Mouse (Mus musculus) frontal cortex, adult (tissue): ENCODE data around the gene Pim3.

Experiments
- ATAC-seq: cut with Nextera tagmentation; 2 replicates; pipeline ENCODE4 v1.9.2; 2017; ENCODE audit warnings: mild to moderate bottlenecking, moderate library complexity, mixed read lengths; ENCODE audit not compliant: low TSS enrichment

Gene Pim3

DNA sequence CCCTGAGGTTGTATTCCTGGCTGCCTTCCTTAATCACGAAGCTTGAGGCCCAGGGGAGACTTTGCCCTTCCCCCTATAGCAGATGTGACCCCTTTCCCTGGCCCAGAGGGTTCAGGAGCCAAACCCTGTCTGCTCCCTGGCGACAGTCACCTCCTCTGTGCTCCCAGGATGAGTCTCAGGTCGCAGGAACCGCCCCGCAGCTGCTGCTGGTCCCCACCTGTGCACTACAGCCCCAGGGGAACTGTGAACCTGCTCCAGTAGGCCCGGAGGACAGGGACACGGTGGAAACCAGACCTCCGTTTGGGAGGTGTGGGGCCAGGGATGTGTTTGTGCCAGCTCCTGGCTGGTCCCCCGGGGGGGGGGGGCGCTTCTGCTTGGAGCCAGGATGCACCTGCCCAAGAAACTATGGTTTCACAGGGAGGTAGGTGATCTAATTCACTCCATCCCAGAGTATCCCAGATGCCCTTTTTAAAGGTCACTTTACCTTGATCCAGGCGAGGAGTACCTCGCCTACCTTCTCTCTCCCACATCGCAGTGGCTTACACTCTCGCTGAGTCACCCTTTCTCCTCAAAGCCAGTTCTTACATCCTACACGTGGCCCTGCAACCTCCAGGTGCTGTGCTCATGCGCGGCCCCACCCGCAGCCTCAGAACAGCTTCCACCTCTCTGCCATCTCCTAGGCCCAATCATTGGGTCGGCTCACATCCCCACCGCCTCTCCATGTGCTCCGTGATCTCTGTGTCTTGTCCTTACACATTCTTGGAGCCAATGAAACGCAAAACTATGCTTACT, 19.5 kb downstream of the Pim3 start:
- ATAC-seq = no peak

DNA sequence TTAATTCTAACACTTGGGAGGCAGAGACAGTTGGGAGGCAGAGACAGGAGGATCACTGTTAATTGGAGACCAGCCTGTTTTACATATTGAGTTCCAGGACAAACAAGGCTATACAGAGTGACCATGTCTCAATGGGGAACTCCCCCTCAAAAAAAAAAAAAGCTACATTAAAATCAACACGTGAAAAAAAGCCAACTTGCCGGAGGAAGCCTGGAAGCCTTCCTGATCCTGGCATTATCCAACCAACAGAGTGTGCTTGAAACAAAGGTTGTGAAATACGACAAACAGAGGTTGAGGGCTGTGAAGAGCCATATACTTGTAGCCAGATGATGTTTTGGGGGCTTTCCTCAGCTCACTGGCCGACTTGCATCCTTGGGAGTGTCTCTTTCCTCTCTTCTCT, 20.9 kb downstream of the Pim3 start:
- no peak for ATAC-seq

DNA sequence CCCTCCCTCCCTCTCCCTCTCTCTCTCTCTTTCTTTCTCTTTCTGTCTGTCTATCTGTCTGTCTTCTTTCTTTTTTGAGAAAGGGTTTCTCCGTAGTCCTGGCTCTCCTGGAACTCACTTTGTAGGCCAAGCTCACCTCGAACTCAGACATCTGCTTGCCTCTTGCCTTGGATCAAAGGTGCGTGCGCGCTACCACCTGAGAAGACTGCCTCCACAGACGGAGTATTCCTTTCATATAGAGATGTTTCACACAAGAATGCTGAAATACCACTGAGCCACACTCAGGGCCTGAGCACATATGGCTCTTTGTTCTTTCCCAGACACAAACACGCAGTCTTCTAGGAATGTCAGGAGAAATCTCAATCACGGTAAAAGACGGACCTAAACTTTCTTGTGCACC, 21.4 kb downstream of the Pim3 start:
- no peak for ATAC-seq

DNA sequence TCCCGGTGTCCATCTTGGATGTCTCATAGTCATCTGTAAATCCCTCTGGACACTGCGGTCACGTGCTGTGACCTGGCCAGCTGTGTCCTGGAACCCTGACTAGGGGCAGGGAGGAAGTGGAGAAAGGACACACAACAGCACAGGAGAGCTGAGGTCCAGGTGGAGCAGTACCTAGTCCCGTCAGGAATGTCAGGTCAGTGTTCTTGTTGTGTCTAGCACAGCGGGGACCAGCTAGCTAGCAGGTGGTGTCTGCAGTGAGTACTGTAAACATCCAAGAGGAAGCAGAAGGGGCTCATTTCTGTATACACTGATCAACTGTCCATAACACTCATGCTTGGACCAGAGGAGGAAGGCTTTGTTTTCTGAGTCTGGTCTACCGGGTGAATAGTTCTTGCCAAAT, 23.4 kb downstream of the Pim3 start:
- no peak for ATAC-seq

DNA sequence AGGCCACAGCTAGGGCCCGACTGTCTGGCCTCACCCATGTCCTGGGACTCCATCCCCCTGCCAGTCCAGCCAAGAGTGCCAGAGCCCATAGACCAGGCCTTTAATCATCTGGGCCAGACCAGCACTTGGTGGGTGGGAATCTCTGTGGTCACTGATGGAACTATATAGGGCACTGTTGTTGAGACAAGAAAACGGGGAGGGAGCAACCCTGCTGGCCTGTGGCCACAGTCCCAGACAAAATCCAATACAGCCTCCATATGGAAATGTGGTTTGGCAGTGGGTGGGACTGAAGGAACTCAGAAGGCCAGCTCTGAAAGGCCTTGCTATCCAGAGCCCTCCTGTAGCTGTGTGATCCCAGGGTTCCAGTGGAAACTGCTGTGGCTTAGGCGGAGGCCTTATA, 27.0 kb downstream of the Pim3 start:
- no peak for ATAC-seq

DNA sequence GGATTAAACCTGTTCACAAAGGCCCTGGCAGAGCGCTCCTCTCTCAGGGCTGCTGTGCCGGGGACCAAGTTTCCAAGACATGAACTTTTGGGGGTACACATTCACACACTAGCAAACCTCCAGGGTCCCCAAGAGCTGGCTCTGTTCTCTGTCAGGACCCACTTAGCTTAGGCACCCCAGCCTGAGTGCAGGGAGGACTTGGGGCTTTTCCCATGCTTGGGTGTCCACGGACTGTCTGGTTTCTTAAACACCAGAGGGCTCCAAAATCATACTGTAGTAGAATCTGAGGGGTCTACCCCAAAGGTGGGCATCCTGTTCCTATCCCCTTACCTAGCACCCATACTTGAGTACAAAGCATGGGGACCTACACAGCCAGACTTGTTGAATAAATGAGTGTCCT, 28.0 kb downstream of the Pim3 start:
- ATAC-seq = no peak

DNA sequence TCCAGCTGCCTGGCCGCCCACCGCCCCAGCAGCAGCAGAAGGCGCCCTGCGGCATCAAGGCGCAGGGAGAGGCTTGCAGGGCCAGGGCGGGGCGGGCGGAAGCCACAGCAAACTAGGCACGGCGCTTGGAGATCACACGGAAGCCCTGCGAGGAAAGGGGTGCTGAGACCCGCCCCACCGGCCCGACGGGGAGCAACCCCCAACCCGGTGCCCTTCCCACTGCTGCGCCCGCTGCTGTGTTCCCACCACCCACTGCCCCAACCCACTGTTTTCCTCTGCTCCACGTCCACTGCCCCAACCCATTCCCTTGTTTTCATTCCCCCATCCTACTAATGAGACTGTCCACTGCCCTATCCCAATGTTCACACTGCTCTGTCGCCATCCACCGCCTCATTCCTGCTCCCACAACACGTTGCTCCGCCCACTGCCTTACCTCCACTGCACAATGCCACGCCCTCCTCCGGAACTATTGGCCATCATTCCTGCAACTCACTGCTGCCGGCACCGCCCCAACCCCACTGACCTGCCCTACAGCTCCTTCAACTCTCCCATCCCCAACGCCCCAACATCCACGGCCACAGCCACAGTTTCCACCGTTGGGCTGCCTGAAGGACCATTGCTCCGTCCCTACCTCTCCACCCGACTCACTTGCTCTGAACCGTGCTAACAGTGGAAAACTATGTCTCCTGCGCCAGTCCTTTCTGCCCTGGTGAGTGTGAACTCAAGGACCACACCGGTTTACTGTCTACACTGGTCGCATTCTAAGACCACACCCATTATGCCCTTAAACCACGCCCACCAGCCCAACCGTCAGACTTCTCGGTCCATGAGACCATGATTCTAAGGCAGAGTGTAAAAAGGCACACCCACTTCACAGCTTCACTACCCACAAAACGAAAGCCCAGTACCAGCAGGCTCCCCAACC, 29.0 kb downstream of the Pim3 start:
- ATAC-seq = peak; percentile 89

DNA sequence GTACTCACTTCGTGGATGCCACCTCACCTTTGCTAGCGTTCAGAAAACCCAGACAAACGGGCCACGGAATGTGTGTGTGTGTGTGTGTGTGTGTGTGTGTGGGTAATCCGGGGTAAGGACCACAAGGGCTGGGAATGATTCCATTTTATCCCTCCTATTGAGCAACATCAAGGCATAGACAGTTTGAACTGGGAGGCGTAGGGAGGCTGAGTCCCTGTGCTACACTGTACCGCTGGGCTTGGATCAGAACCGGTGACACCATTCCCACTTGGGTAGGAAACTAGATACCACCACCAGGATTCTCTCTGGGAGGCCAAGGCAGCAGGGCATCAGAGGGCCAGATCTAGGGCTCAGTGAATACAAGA, 29.7 kb downstream of the Pim3 start:
- ATAC-seq = no peak

DNA sequence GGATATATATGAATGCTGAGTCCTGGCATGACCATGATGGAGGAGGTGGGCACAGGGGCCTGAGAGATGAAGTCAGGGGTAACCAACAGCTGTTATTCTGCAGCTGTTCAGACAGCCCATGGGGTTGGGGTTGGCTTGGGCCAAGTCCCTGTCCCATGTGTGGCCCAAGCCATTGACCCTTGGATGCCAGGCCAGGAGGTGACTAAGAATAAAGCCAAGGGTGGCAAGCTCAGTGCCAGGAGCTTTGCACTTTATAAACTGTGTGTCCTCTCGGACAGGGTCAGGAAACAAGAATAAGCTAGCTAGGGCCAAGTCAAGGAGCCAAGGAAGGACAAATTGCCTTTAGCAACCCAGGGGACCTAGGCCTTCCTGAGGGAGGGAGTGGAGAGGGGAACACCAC, 30.3 kb downstream of the Pim3 start:
- no peak for ATAC-seq

DNA sequence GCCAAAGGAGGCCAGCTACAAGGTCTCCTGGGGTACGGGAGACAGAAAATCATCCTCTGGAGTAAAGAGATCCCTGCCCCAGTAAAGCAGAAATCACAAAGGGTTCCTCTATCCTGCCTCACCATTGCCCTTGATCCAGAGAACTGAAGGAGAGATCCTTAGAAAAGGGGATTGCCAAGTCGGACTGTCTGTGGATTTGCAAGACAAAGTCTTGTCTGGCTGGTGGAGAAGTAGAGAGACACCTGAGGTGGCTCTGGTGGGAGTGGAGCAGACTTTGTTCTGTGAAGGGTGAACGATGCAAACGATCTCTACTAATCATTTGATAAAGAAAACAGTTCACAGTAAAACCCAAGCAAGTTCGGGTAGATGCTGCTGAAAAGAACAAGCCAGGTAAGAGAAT, 30.9 kb downstream of the Pim3 start:
- no peak for ATAC-seq

DNA sequence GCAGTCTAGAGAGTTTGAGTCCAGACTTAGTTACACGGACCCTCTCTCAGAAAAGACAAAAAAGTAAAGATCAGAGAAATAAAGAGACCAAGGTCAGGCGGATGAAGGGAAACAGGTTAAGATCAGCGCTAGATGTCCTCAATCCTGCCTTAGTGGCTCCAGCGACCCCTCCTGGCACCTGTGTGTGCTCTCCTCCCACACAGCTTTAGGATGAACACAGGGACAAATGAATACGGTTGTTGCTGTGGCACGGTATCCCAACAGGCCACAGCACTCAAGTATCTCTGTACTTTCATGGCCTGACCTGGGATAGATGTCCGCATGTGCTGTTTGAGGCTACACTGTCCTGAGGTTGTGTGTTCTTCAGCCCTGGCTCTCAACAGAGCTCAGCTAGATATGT, 33.1 kb downstream of the Pim3 start:
- no peak for ATAC-seq

DNA sequence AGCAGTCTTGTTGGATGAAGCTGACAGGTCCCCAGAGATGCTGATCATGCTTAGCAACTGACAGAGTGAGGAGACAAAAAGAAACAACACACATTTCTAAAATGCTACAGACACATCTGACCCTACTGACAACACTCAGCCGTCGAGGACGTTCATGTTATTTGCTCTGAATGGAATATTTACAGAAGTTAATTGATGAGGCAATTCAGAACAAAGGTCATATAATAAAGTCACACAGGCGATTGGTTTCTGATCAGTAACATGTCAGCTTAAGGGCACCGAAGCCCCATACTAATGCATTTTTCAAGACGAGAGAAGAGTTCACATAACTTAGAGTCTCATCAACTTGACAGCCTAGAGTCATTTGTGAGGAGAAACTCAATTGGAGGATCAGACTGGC, 33.9 kb downstream of the Pim3 start:
- ATAC-seq = no peak

DNA sequence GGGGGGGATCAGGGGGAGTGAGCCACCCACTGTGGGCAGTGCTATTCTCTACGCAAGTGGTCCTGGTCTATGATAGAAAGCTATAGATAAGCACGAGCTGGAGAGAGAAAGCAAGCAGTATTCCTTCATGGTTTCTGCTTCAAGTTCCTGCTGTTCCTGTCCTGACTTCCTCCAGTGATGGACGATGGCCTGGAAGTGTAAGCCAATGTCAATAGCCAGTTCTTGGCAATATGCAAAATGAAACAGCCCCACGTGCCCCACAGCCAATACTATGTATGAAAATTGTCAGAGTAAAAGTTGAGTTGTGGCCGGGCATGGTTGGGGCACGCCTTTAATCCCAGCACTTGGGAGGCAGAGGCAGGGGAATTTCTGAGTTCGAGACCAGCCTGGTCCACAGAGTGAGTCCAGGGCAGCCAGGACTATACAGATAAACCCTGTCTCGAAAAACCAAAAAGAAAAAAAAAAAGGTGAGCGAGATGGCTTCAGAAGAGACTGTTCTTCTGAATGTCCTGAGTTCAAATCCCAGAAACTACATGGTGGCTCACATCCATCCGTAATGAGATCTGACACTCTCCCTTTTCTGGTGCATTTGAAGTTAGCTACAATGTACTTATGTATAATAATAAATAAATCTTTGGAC, 34.5 kb downstream of the Pim3 start:
- no peak for ATAC-seq

DNA sequence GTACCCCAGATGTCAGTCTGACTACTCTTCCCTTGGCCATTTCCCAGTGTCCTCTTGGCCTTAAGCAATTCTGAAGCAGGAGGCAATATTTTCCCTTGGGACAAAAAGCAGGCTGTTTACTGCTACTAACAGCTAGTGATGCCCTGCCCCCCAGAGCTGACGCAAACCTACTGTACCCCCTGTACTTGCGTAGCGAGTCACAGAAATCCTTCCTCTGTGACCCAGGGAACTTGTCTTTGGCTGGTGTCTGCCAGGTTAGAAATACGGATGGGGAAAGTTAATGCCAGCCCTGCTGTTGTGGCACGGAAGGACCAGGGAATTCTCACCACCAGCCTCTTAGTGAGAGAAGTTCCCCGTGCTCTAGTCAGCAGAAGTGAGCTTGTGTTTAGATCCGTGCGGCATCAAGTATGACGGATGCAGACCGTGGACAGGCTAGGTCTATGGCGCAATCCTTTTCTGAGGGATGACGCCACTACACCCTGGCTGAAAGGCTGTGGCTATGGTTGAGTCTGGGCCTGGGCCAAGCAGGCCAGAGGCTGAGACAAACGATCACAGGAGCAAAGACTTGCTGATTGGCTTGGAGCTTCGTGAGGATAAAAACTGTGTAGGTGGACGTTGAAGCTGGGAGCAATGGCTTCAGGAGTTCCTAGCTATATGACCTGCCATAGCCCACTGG, 40.4 kb downstream of the Pim3 start:
- no peak for ATAC-seq

DNA sequence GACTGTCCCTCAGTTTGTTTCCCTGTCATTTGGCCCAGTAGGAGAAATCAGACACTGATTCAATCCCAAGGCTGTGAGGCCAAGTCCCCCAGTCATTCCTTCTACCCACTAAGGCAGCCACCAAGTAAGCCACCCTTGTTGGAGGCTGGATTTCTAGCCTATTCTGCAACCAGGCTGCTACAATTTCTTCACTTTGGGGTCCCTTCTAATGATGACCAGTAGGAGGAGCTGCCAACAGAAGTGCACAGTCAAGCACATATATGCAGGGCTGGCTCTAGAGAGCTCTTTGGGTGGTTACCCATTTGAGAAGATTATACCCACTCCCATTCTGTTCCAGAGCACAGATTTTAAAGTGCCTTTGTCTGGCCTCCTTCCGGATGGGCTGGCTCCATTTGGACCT, 41.1 kb downstream of the Pim3 start:
- ATAC-seq = no peak

DNA sequence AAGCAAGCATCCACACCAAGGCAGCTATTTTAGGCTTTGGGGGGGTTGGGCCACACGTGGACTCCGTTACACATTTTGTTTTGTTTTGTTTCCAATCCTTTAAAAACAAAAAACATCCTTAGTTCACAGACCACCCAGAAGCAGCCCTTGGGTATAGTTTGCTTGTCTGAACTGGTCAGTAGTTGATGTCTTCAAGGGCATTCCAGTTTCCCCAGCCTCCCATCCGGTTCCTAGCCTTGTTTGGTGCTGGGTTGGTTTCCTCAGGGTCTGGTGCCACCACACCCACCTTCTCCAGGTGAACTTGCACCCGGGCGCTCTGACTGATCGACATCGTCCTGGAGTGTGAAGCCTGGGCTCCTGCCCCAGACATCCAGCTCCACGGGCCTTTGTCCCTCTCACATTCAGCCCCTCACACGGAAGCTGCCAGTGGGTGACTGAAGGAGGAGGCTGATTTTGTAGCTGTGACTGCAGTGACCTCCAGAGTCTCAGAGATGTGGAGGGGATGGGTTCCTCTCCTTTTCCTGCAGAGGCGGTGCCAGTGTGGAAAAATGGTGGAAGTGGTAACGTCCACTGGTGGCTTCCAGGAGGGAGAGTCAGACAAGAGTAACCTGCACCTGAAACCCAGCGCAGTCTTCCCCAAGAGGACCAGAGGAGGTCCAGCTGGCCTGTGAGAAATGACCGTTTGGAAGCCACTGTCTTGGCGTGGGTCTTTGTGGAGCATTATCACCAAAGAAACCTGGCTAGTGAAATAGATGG, 42.2 kb downstream of the Pim3 start:
- ATAC-seq = no peak

DNA sequence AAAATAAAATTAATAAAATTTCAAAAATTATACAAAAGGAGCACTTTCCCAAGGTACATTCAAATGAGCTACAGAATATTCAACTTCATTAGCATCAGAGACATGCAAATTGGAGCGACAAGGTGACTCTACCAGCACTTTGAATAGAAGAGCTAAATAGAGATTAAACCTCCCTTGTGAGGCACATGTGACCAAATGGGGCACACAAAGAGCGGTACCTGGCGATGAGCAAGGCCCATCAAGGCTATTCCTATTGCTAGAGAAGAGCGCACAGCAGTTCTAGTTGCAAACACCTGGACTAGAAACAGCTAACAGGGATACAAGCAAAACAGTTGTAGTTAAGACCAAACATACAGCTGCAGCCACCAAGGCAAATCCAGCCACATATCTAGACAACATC, 44.4 kb downstream of the Pim3 start:
- no peak for ATAC-seq

DNA sequence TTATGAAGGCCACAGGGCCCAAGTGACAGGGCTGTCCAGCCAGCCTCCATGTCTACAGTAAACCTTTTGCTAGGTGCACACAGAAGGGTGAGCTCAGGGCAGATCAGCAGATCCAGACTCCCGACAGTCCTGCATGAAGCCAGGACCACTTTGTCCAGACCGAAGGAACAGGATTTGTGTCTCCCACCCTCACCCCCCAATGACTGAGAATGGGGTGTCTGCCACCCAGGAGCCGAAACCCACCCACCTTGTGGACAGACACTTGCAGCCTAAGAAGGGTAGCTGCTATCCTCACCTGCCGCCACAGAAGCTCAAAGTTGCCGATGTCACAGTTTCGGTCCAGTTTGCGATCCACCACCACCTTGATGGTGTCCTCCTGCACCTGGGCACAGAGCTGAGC, 53.1 kb downstream of the Pim3 start:
- ATAC-seq = no peak
